In genomic region chr1:52278073-52278472, GRCm38 (mm10) we compare ENCODE assay signal across 18 mouse cellular contexts. TPM values are rescaled to one million over a fixed set of nuclear protein-coding genes. Genes with fewer than 3 reads are reported as not detected.
DNase-seq lines count a peak whose midpoint lies in the region; ATAC-seq lines count a peak whose summit lies in the region.
"Had no signal": no experiment of that assay in that cellular context is flagged by ENCODE, and none has a peak within 500 bp of the region (broad histone marks: within the 10 kb centered on the region; RNA-seq: fewer than 3 reads in every experiment).

No protein-coding gene starts in this region.

- H3K4me2 ChIP-seq in kidney, embryonic 15.5 days: no peak overlapping the region
- no peak overlapping the region for H3K4me2 ChIP-seq in liver, embryonic 11.5 days
- H3K4me2 ChIP-seq: embryonic facial prominence, embryonic 12.5 days; forebrain, embryonic 12.5 days; hindbrain, embryonic 12.5 days; midbrain, embryonic 11.5 days had no signal

- 0 out of 2 replicates have a peak, but pooled peaks cover 8% of the 10 kb centered on the region for H3K4me1 ChIP-seq in kidney, embryonic 15.5 days
- H3K4me1 ChIP-seq in liver, embryonic 11.5 days (replicated peaks; ENCODE audit: control insufficient read depth, insufficient read depth, low read length): no peaks in the 10 kb centered on the region
- H3K4me1 ChIP-seq: embryonic facial prominence, embryonic 12.5 days; forebrain, embryonic 12.5 days had no signal

- peak overlapping the region; percentile 80 for H3K27ac ChIP-seq in kidney, embryonic 15.5 days
- H3K27ac ChIP-seq in liver, embryonic 11.5 days (ENCODE audit: low read depth, low read length): no peak overlapping the region
- H3K27ac ChIP-seq: embryonic facial prominence, embryonic 12.5 days; forebrain, embryonic 12.5 days; gastrocnemius, adult 2 months; hindbrain, embryonic 12.5 days had no signal

- H3K36me3 ChIP-seq in kidney, embryonic 15.5 days: no peaks in the 10 kb centered on the region
- H3K36me3 ChIP-seq in liver, embryonic 11.5 days (ENCODE audit: control insufficient read depth, insufficient read depth, low read length): no peaks in the 10 kb centered on the region
- H3K36me3 ChIP-seq: embryonic facial prominence, embryonic 12.5 days; forebrain, embryonic 12.5 days; hindbrain, embryonic 12.5 days had no signal

- peak; percentile 59 for DNase-seq in NIH3T3 (ENCODE audit: low read depth)
- peak; percentile 94 for DNase-seq in kidney, adult 11 months
- peak; percentile 86 to 95 for DNase-seq in kidney, postnatal 36 days
- DNase-seq in frontal cortex, postnatal 25 days (ENCODE audit: low spot score in 2 of 2): no peak
- DNase-seq in liver, embryonic 11.5 days (ENCODE audit: low spot score): no peak
- DNase-seq in right cerebral cortex, adult 2 months (ENCODE audit: low spot score in 2 of 2): no peak
- DNase-seq: adrenal gland, postnatal 14 days; cerebellum, adult 9-11 months; gastrocnemius, adult 2 months; liver, postnatal 0 days; thymus, adult 2 months; thymus, postnatal 4 days had no signal

- H3K9ac ChIP-seq in kidney, embryonic 15.5 days: no peak overlapping the region
- no peak overlapping the region for H3K9ac ChIP-seq in liver, embryonic 11.5 days (ENCODE audit: low read depth, low read length)
- H3K9ac ChIP-seq: embryonic facial prominence, embryonic 12.5 days; forebrain, embryonic 12.5 days; hindbrain, embryonic 12.5 days; liver, postnatal 0 days had no signal

- no peaks in the 10 kb centered on the region for H3K27me3 ChIP-seq in kidney, embryonic 15.5 days
- H3K27me3 ChIP-seq in liver, embryonic 11.5 days (replicated peaks; ENCODE audit: control insufficient read depth, insufficient read depth, low read length): no peaks in the 10 kb centered on the region
- H3K27me3 ChIP-seq: embryonic facial prominence, embryonic 12.5 days; forebrain, embryonic 12.5 days; hindbrain, embryonic 12.5 days had no signal

- H3K9me3 ChIP-seq in kidney, embryonic 15.5 days (replicated peaks): no peaks in the 10 kb centered on the region
- no peaks in the 10 kb centered on the region for H3K9me3 ChIP-seq in liver, embryonic 11.5 days (ENCODE audit: control insufficient read depth, low read length)
- H3K9me3 ChIP-seq: embryonic facial prominence, embryonic 12.5 days; forebrain, embryonic 12.5 days; hindbrain, embryonic 12.5 days had no signal

- 47% methylated on average over 6 of the region's 6 CpGs for WGBS in kidney, embryonic 15.5 days
- 65% methylated on average over 6 of the region's 6 CpGs for WGBS in liver, embryonic 11.5 days

- H3K4me3 ChIP-seq in kidney, embryonic 15.5 days (replicated peaks): no peak overlapping the region
- no peak overlapping the region for H3K4me3 ChIP-seq in liver, embryonic 11.5 days (ENCODE audit: low read depth, low read length)
- H3K4me3 ChIP-seq: embryonic facial prominence, embryonic 12.5 days; forebrain, embryonic 12.5 days; gastrocnemius, adult 2 months; hindbrain, embryonic 12.5 days had no signal

- ATAC-seq in kidney, embryonic 15.5 days (replicated peaks; ENCODE audit: low FRiP score): peak; percentile 90
- no peak for ATAC-seq in liver, embryonic 11.5 days (replicated peaks; ENCODE audit: low FRiP score)
- ATAC-seq: liver, postnatal 0 days; lung, postnatal 0 days had no signal

RNA-seq across cellular contexts. Expression of gene Gls, which starts 45.0 kb away (rescaled TPM):
- polyA plus RNA-seq in kidney, embryonic 15.5 days (2015; fragmentation: Nextera tagmentation; extraction: Ambion mirVana): 23.4 and 28.6 TPM in 2 replicates
- 23.6 and 24.3 TPM in 2 replicates for polyA plus RNA-seq in liver, embryonic 11.5 days (2014; fragmentation: Nextera tagmentation; extraction: Ambion mirVana)

Comparison
In these comparisons a context has a peak if more than half of its experiments do, and no peak if none do; other contexts are left out.
1. DNase-seq: peak in NIH3T3 (single experiment), kidney, adult 11 months (single experiment) and kidney, postnatal 36 days (2 of 2); none in frontal cortex, postnatal 25 days (0 of 2), liver, embryonic 11.5 days (single experiment) and right cerebral cortex, adult 2 months (0 of 2).